Mouse (Mus musculus) liver, adult 2 months (tissue): ENCODE data around the gene Atp6v0c. TPM values are rescaled to one million over a fixed set of nuclear protein-coding genes. Genes with fewer than 3 reads are reported as not detected.

Experiments used
- DNase-seq: peaks from one replicate; pipeline ENCODE4 v3.0.0-alpha.2; 2011; ENCODE audit warnings: low read depth, low spot score; ENCODE audit errors: extremely low read depth
- H3K27ac ChIP-seq: fragments of 200-500 bp; replicated peaks from 2 replicates; pipeline ENCODE4 v1.5.1; 2012; ENCODE audit warnings: low read depth, mild to moderate bottlenecking, control low read depth, inconsistent platforms, low read length; ENCODE audit not compliant: insufficient read depth
- H3K27me3 ChIP-seq: fragments of 200-500 bp; 2 replicates; pipeline ENCODE4 v1.6.1; 2012; ENCODE audit warnings: mild to moderate bottlenecking, moderate library complexity, low read length, inconsistent platforms; ENCODE audit not compliant: control insufficient read depth, insufficient read depth
- H3K36me3 ChIP-seq: fragments of 200-500 bp; 2 replicates; pipeline ENCODE4 v1.6.1; 2012; ENCODE audit warnings: low read length, inconsistent platforms; ENCODE audit not compliant: control insufficient read depth, insufficient read depth
- H3K4me1 ChIP-seq: fragments of 200-500 bp; 2 replicates; pipeline ENCODE4 v1.6.1; 2011; ENCODE audit warnings: low read length; ENCODE audit not compliant: control insufficient read depth, insufficient read depth
- H3K4me3 ChIP-seq: fragments of 200-500 bp; 2 replicates; pipeline ENCODE4 v1.5.1; 2011; ENCODE audit warnings: low read depth, mild to moderate bottlenecking, control low read depth, low read length, moderate library complexity; ENCODE audit not compliant: insufficient read depth
- H3K79me2 ChIP-seq: fragments of 200-500 bp; 2 replicates; pipeline ENCODE4 v1.6.1; 2012; ENCODE audit warnings: inconsistent platforms, mild to moderate bottlenecking, low read length, moderate library complexity; ENCODE audit not compliant: control insufficient read depth, insufficient read depth
- H3K9ac ChIP-seq: fragments of 200-500 bp; 2 replicates; pipeline ENCODE4 v1.6.1; 2012; ENCODE audit warnings: low read depth, mild to moderate bottlenecking, control low read depth, inconsistent platforms, low read length
- CTCF ChIP-seq: fragments of 200-500 bp; IDR thresholded peaks from 2 replicates; pipeline ENCODE4 v1.5.1; 2011; ENCODE audit warnings: low read depth, low read length, control low read depth
- POLR2A ChIP-seq: fragments of 200-500 bp; IDR thresholded peaks from 2 replicates; pipeline ENCODE4 v1.6.1; 2011; ENCODE audit warnings: low read length, control low read depth; ENCODE audit not compliant: insufficient read depth; ENCODE audit errors: extremely low read depth
- WGBS: fragments of 180-500 bp; shearing (Covaris S2); methylation state at CpG from one replicate; pipeline ENCODE4 v1.1.7; 2018; 5-methylcytosine and 5-hydroxymethylcytosine counted together
- polyA plus RNA-seq: library from polyadenylated mRNA; depleted of rRNA; stranded (reverse); fragments of >200 nt; gene quantifications from 2 replicates; pipeline ENCODE4 v1.2.3, GENCODE M21; 2012
- total RNA-seq: library from RNA; depleted of rRNA; stranded (reverse); fragments of >200 nt; gene quantifications from 2 replicates; pipeline ENCODE4 v1.2.3, GENCODE M21; 2014

The Atp6v0c gene
- total and polyA plus RNA-seq, 2 experiments: 40.0 to 644 TPM

DNA sequence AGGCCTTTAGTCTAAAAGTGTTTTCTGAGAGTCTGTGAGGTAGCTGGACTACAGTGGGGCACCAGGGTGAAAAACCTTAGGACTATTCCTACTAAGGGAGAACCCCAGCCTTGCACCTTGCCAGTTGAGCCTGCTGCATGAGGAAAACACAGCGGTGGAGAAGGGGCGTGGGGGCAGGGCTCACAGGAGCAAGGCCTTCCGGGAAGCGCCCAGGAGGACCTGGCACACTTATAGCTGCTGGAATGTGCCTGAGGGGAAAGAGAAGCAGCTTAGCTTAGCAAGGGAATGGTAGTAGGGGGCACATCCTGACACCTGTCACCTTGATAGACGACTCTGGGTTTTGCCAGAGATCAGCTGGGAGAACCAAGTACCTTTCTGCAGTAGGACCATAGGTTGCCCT lies 8.0 kb downstream of the Atp6v0c start:
- Histone ChIP-seq H3K79me2 (no peaks in the 10 kb centered on the region; the same call in 1 of the 2 replicates), H3K4me3 (no peak overlapping the region), H3K27me3 (no peaks in the 10 kb centered on the region), H3K9ac (no peak overlapping the region), H3K36me3 (peaks cover under 1% of the 10 kb centered on the region; the same call in 1 of the 2 replicates), H3K4me1 (peaks cover 10% of the 10 kb centered on the region; the same call in 1 of the 2 replicates), H3K27ac (no peak overlapping the region)
- WGBS: 97% methylated on average over 5 of the region's 5 CpGs
- DNase-seq: no peak
- TF ChIP-seq CTCF (no peak), POLR2A (no peak)

DNA sequence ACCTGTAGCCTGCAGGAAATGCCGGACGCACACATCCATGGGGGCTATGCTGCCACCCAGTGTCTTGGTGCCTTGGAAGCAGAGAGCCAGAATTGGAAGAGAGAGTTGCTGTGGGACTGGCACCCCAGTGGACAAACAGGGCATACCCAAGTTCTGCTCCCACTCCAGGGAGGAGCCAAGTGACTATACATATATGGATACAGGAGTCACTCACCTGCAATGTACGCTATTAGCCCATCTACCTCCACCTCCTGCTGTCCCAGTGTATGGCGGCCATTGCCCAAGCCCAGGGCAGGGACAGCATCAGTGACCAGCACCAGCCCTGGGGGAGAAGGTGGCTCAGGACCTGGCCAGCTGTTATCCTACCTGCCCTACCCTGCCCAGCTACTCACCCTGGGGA lies 12.0 kb downstream of the Atp6v0c start:
- no peak for DNase-seq
- Histone ChIP-seq H3K79me2 (no peaks in the 10 kb centered on the region; the same call in 1 of the 2 replicates), H3K4me3 (no peak overlapping the region), H3K27me3 (no peaks in the 10 kb centered on the region), H3K9ac (no peak overlapping the region), H3K36me3 (peaks cover 6% of the 10 kb centered on the region; the same call in 1 of the 2 replicates), H3K4me1 (peaks cover 2% of the 10 kb centered on the region; the same call in 1 of the 2 replicates), H3K27ac (no peak overlapping the region)
- TF ChIP-seq POLR2A (no peak), CTCF (no peak)
- WGBS: 94% methylated on average over 4 of the region's 4 CpGs

DNA sequence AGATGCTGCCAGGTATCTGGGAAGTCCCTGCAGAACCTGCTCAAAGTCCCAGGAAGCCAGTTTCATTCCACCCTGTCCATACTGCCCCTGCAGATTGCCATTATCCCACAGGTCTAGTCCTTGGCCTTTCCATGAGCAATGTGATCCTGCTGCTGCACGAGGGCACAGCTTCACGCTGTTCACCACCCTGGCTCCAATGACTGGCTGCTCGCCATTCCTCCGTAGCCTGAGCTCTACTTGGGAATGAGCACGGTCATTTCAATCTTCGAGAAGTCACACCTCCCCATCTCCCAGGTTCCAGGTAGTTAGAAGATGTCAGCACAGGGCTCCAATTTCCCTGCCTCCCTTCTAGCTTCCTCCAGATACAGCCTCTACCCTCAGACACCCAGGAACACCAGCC lies 12.4 kb downstream of the Atp6v0c start:
- Histone ChIP-seq H3K36me3 (peaks cover 6% of the 10 kb centered on the region; the same call in 1 of the 2 replicates), H3K27me3 (no peaks in the 10 kb centered on the region), H3K4me3 (no peak overlapping the region), H3K27ac (no peak overlapping the region), H3K4me1 (0 out of 2 replicates have a peak, but pooled peaks cover 2% of the 10 kb centered on the region), H3K79me2 (no peaks in the 10 kb centered on the region; the same call in 1 of the 2 replicates), H3K9ac (no peak overlapping the region)
- TF ChIP-seq POLR2A (no peak), CTCF (no peak)
- no peak for DNase-seq
- 97% methylated on average over 6 of the region's 6 CpGs for WGBS

DNA sequence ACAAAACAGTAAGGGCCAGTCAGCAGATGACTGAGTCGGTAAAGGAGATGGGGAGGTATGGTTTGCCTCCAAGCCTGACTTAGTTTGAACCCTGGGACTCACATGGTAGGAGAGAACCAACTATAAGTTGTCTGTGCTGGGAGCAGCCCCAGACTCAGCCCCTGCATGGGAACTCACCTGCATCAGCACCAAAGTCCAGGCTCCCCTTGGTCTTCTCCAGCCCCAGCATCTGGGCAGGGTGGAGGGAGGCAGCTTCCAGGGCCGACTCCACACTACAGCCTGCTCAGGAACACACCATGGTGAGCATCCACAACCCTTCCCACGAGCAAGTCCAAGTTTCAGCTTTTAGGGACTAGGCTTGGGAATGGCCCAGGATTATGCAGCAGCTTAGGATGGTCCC lies 13.1 kb downstream of the Atp6v0c start:
- no peak for DNase-seq

DNA sequence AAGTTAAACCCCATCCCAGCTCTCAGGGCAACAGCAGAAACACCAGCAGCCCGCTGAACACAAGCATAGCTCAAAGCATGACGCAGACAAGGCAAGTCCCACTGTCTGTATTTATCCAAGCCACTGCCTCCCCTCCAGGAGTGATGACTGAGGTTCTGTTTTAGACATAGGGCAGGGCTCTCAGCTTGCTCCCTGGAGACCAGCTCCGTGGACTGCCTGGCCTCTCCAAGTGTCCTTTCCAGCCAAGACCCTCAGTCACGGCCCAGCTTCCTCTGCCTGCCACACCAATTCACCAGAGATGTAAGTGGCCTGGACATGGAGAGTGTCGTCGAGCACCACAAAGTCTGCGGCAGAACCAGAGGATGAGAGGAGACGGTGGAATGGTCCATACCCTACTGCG lies 13.8 kb downstream of the Atp6v0c start:
- no peaks in the 10 kb centered on the region for H3K27me3 ChIP-seq
- TF ChIP-seq CTCF (no peak), POLR2A (no peak)
- H3K79me2 ChIP-seq: no peaks in the 10 kb centered on the region
- H3K9ac ChIP-seq: no peak overlapping the region
- H3K4me1 ChIP-seq: 0 out of 2 replicates have a peak, but pooled peaks cover 5% of the 10 kb centered on the region
- no peak overlapping the region for H3K27ac ChIP-seq
- H3K4me3 ChIP-seq: no peak overlapping the region
- no peak for DNase-seq
- 96% methylated on average over 9 of the region's 9 CpGs for WGBS
- peaks cover 6% of the 10 kb centered on the region; the same call in 1 of the 2 replicates for H3K36me3 ChIP-seq

More for the DNA sequence above, 13.1 kb downstream of the Atp6v0c start:
- TF ChIP-seq CTCF (no peak), POLR2A (no peak)
- H3K79me2 ChIP-seq: no peaks in the 10 kb centered on the region
- no peak overlapping the region for H3K27ac ChIP-seq
- no peak overlapping the region for H3K4me3 ChIP-seq
- peaks cover 6% of the 10 kb centered on the region; the same call in 1 of the 2 replicates for H3K36me3 ChIP-seq
- H3K4me1 ChIP-seq: 0 out of 2 replicates have a peak, but pooled peaks cover 5% of the 10 kb centered on the region
- H3K9ac ChIP-seq: no peak overlapping the region
- no peaks in the 10 kb centered on the region for H3K27me3 ChIP-seq
- 93% methylated on average over 3 of the region's 3 CpGs for WGBS

DNA sequence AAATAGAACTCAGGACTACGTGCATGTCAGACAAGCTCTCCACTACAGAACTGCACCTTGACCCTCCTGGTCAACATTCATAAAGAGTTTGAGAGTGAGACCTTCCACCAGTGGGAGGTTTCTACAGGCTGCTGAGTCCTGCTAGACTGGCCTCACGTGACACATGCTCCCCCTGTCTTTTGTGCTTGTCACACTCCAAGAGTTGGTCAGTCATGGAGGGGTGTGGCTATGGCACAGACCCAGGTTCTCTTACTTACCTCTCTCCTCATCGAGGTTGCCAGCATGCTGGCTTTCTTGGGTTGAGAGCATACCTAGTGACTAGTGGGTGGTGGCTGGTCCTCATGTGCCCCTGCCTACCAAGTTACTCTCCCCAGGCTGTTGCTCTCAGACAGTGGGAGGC lies 15.0 kb downstream of the Atp6v0c start:
- H3K27ac ChIP-seq: no peak overlapping the region

More for the DNA sequence above, 15.0 kb downstream of the Atp6v0c start:
- no peak for TF ChIP-seq CTCF
- TF ChIP-seq POLR2A: no peak
- Histone ChIP-seq H3K4me1 (0 out of 2 replicates have a peak, but pooled peaks cover 5% of the 10 kb centered on the region), H3K36me3 (peaks cover 6% of the 10 kb centered on the region; the same call in 1 of the 2 replicates), H3K9ac (no peak overlapping the region), H3K27me3 (no peaks in the 10 kb centered on the region), H3K79me2 (no peaks in the 10 kb centered on the region), H3K4me3 (no peak overlapping the region)
- 42% methylated on average over 3 of the region's 3 CpGs for WGBS
- no peak for DNase-seq
